Mouse (Mus musculus) MEL (cell line): ENCODE data around the gene Zscan20.

Experiments used
- CHD2 ChIP-seq: IDR thresholded peaks from 2 replicates; pipeline ENCODE4 v1.6.1; 2011; ENCODE audit warnings: low read length, improper control_type of control experiment
- CTCF ChIP-seq, 3 experiments: IDR thresholded peaks in 2 of 3; conservative IDR thresholded peaks in 1 of 3; 2 replicates each; pipeline ENCODE4 v1.5.1; 2011 to 2012; ENCODE audit warnings: low read length in 3 of 3, low read depth in 2 of 3, mild to moderate bottlenecking in 2 of 3, improper control_type of control experiment in 1 of 3, inconsistent platforms in 1 of 3, mixed read lengths in 1 of 3, moderate library complexity in 1 of 3; ENCODE audit not compliant: control insufficient read depth in 1 of 3, insufficient read depth in 1 of 3, poor library complexity in 1 of 3, severe bottlenecking in 1 of 3
- HCFC1 ChIP-seq: IDR thresholded peaks from 2 replicates; pipeline ENCODE4 v1.6.1; 2012; ENCODE audit warnings: low read depth, mild to moderate bottlenecking, inconsistent platforms, low read length, improper control_type of control experiment, moderate library complexity
- MYC ChIP-seq: IDR thresholded peaks from 2 replicates; pipeline ENCODE4 v1.6.1; 2011; ENCODE audit warnings: low read depth, mild to moderate bottlenecking, low read length, improper control_type of control experiment, moderate library complexity
- SIN3A ChIP-seq: IDR thresholded peaks from 2 replicates; pipeline ENCODE4 v1.6.1; 2012; ENCODE audit warnings: low read length, improper control_type of control experiment, inconsistent platforms
- UBTF ChIP-seq: IDR thresholded peaks from 2 replicates; pipeline ENCODE4 v1.6.1; 2012; ENCODE audit warnings: low read depth, mild to moderate bottlenecking, inconsistent platforms, low read length, improper control_type of control experiment, moderate library complexity, borderline replicate concordance; ENCODE audit not compliant: insufficient read depth
- USF2 ChIP-seq, 2 experiments: IDR thresholded peaks; 2 replicates each; pipeline ENCODE4 v1.6.1; 2011 to 2012; ENCODE audit warnings: improper control_type of control experiment in 2 of 2, low read length in 2 of 2, borderline replicate concordance in 1 of 2, inconsistent platforms in 1 of 2, low read depth in 1 of 2, mild to moderate bottlenecking in 1 of 2; ENCODE audit not compliant: insufficient read depth in 1 of 2
- ZKSCAN1 ChIP-seq: IDR thresholded peaks from 2 replicates; pipeline ENCODE4 v1.6.1; 2012; ENCODE audit warnings: low read depth, mild to moderate bottlenecking, inconsistent platforms, low read length, improper control_type of control experiment, moderate library complexity

DNA sequence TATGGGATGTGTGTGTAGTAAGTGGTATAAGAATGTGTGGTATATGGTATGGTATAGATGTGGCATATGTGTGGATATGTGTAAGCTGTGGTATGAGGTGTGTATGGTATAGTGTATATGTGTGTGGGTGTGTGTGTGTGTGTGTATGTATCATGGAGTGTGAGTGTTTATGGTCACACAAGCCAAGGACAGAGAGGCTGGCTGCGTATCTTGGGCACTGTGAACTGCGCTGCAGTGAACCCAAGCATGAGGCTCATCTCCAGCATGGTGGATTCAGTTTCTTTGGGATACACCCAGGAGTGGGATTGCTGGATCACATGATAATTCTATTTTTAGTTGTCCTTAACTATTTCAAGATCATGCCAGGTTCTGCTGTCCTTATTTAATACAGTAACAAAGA lies 55.7 kb downstream of the Zscan20 start:
- TF ChIP-seq SIN3A (no peak), CTCF (IDR thresholded peaks at IDR 0.05 in 2 of 3, conservative IDR thresholded peaks at IDR 0.05 in 1 of 3; ENCODE audit: control insufficient read depth in 1 of 3, insufficient read depth in 1 of 3, low read depth in 2 of 3, low read length in 3 of 3, poor library complexity in 1 of 3, severe bottlenecking in 1 of 3) (no peak), ZKSCAN1 (no peak), USF2 (IDR thresholded peaks at IDR 0.05; ENCODE audit: borderline replicate concordance in 1 of 2, insufficient read depth in 1 of 2, low read depth in 1 of 2, low read length in 2 of 2) (no peak), HCFC1 (no peak), MYC (no peak), UBTF (no peak), CHD2 (no peak)
